Mouse (Mus musculus): ENCODE results near the gene Tmigd3.

Gene Tmigd3

DNA sequence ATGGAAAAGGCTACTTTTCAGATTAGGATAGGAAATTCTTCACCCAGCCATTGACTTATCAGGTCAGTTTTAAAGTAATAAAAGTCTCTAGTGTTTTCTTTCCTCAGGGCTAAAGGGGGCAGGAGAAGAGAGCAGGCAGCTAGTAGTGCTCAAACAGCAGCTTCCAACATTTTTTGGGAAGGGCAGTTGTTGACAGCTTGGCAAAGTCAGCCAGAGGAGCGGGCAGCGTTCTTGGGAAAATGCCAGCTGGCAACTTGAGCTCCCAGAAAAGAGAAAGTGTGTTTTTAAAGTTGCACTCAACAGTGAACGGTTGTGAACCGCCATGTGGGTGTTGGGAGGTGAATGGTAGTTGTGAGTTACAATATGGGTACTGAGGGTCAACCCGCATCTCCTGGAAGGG is 64.3 kb downstream of the Tmigd3 start:
- no peak for DNase-seq

DNA sequence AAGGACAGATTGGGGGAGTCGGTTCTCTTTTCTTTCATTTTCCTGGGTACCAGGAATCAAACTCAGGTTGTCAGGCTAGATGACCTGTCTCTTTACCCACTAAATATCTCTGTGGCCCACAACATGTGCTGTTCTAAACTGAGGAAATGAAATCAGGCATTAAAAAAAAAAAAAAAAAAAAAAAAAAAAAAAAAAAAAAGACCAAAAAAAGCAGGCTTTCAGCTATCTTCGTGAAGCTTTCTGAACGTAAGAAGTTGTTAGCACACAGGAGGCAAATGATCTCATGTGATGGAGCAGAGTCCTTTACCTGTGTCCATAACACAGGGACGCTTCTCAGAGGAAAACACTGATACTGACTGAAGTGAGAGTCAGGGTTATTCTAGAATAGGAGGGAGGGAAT is 65.4 kb downstream of the Tmigd3 start:
- DNase-seq = no peak

GRCm38 (mm10) chr3:105951348-105951747 is 80.6 kb downstream of the Tmigd3 start:
- DNase-seq = no peak

- DNase-seq = no peak
These were observed 86.5 kb downstream of the Tmigd3 start for GRCm38 (mm10) chr3:105957235-105957634.

GRCm38 (mm10) chr3:105958204-105958603 is 87.5 kb downstream of the Tmigd3 start:
- no peak for DNase-seq

DNA sequence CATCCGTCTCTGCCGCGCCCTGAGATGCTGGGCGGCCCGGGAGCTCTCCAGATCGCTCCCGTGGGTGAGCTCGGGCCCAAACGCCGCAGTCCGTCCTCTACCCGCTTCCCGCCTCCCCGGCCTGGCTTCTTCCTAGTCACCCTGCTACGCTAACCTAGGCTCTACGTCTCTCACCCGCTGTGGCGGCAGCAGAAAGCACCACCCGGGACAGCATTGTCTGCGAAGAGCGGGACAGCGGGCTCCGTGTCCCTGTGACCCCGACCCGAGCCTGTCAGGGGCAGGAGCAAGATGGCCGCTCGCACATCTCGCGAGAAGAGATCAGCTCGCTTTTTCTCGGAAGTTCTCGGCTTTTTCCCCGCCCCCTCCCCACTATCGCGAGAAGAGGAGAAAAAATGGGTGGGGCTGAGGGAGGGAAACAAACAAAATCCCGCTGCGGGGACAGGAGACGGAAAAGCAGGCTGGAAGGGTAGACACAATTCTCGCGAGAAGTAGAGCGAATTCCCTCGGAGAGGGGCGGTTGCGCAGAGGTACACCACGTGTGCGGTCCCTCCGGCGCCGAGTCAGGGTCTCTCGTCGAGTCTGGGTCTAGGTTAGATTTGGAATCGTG is 88.4 kb downstream of the Tmigd3 start, which contains the start of gene Wdr77:
Gene Wdr77, plus strand, starts transcription at position 396 of the 607 bp plus-strand sequence.
- DNase-seq = peak; percentile 89 to 90

DNA sequence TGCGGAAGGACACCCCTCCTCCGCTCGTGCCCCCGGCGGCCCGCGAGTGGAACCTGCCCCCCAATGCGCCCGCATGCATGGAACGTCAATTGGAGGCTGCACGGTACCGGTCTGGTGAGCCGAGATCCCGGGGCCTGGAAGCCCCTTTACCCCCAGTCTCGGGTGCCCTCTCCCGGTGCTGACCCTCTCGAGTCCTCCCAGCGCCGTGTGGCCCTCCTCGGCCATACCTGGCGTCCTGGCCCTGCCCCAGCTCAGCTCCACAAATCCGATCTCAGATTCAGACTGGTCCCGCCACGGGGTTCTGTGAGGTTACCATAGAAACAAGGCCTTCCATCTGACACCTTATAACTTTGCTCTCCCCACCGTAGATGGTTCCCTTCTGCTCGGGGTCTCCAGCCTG is 88.9 kb downstream of the Tmigd3 start:
- no peak for DNase-seq

- no peak for DNase-seq
These were observed 89.3 kb downstream of the Tmigd3 start, which contains the start of gene Atp5f1 for GRCm38 (mm10) chr3:105959999-105960398. Gene Atp5f1, minus strand, starts transcription at chr3:105960099.

DNA sequence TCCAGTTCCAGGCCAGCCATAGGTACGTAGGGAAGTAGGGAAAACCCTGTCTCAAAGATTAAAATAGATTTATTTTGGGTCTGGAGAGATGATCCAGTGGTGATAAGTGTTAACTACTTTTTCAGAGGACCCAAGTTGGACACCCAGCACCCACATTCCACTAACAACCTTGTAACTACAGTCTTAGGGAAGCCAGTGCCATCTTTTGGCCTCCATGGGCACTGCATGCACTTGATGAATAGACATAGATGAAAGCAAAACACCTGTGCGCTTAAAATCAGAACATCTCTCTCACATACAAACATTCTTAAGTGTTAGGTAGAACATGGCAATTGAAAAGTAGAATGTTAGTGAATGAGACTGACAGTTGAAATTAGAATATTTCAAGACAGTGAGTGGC is 90.0 kb downstream of the Tmigd3 start:
- DNase-seq = peak in 1 of 2 experiments; percentile 26

DNA sequence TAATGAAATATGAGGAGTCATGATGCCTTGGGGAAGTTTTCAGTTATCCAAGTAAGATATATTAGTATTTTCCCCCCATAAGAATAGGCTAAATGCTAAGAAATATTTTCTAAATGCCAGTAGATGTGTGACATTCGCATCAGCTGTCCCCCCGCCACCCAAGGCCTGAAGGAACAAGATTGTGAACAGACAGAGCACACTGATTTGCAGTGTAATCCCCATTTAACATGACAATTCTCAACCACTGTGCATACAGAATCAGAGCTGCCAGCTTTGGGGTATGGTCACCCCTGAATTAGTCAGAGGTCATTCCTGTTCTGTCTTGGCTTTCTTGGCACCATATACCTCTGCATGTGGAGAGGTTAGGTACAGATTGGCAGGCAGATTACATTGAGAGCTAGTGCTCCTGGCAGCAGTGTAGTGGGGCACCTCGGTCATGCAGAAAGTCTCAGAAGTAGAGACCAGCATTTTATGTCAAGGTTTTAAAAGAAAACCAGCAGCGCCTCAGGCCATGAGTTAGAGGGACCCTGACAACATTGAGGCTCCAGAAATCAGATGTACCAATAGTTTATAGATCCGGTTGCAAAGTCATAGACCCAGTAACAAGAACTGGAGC is 101.2 kb downstream of the Tmigd3 start:
- DNase-seq = no peak

- no peak for DNase-seq
These were observed 102.7 kb downstream of the Tmigd3 start, which contains the start of gene Ovgp1 for GRCm38 (mm10) chr3:105973411-105973810. Gene Ovgp1, plus strand, starts transcription at chr3:105973711.
